Mouse (Mus musculus) intestine, embryonic 16.5 days (tissue): Measurements from ENCODE around the gene Nle1. TPM values are rescaled to one million over a fixed set of nuclear protein-coding genes. Genes with fewer than 3 reads are reported as not detected.
A peak's percentile ranks its signal among the peaks of the same experiment; 100 is the strongest.

ENCODE experiments used
- ATAC-seq: fragments of 200-750 bp; cut with Nextera tagmentation; 2 replicates; pipeline ENCODE4 v1.8.0; 2017; ENCODE audit warnings: moderate TSS enrichment, moderate library complexity
- H3K27ac ChIP-seq: fragments of 300-500 bp; sonication (generic); 2 replicates; pipeline ENCODE4 v1.5.1; 2014; ENCODE audit warnings: mild to moderate bottlenecking, low read length
- H3K27me3 ChIP-seq: fragments of 300-500 bp; sonication (generic); replicated peaks from 2 replicates; pipeline ENCODE4 v1.6.1; 2014; ENCODE audit warnings: low read length, control low read depth, mixed read lengths; ENCODE audit not compliant: control insufficient read depth, insufficient read depth
- H3K36me3 ChIP-seq: fragments of 300-500 bp; sonication (generic); 2 replicates; pipeline ENCODE4 v1.6.1; 2014; ENCODE audit warnings: low read length, control low read depth; ENCODE audit not compliant: control insufficient read depth, insufficient read depth
- H3K4me1 ChIP-seq: fragments of 300-500 bp; sonication (generic); 2 replicates; pipeline ENCODE4 v1.6.1; 2014; ENCODE audit warnings: low read length, control low read depth, mixed read lengths; ENCODE audit not compliant: control insufficient read depth, insufficient read depth
- H3K4me2 ChIP-seq: fragments of 300-500 bp; sonication (generic); 2 replicates; pipeline ENCODE4 v1.6.1; 2014; ENCODE audit warnings: low read depth, low read length, control low read depth
- H3K4me3 ChIP-seq: fragments of 300-500 bp; sonication (generic); 2 replicates; pipeline ENCODE4 v1.5.1; 2014; ENCODE audit warnings: mild to moderate bottlenecking, low read length
- H3K9ac ChIP-seq: fragments of 300-500 bp; sonication (generic); 2 replicates; pipeline ENCODE4 v1.6.1; 2014; ENCODE audit warnings: low read depth, low read length
- H3K9me3 ChIP-seq: fragments of 300-500 bp; sonication (generic); 2 replicates; pipeline ENCODE4 v1.6.1; 2016; ENCODE audit warnings: low read length, control low read depth; ENCODE audit not compliant: control insufficient read depth
- WGBS: fragments of 180-500 bp; shearing (Covaris S2); extraction: QIAGEN DNeasy Blood & Tissue Kit; methylation state at CpG from one replicate; pipeline ENCODE4 v1.1.7; 2014; 5-methylcytosine and 5-hydroxymethylcytosine counted together
- polyA plus RNA-seq: library from polyadenylated mRNA; unstranded; fragments of >200 nt; fragmentation: Nextera tagmentation; extraction: Ambion mirVana; gene quantifications from 2 replicates; pipeline ENCODE4 v1.2.1, GENCODE M21; 2015

Nle1 gene
- polyA plus RNA-seq: 25.8 and 31.2 TPM in 2 replicates

DNA sequence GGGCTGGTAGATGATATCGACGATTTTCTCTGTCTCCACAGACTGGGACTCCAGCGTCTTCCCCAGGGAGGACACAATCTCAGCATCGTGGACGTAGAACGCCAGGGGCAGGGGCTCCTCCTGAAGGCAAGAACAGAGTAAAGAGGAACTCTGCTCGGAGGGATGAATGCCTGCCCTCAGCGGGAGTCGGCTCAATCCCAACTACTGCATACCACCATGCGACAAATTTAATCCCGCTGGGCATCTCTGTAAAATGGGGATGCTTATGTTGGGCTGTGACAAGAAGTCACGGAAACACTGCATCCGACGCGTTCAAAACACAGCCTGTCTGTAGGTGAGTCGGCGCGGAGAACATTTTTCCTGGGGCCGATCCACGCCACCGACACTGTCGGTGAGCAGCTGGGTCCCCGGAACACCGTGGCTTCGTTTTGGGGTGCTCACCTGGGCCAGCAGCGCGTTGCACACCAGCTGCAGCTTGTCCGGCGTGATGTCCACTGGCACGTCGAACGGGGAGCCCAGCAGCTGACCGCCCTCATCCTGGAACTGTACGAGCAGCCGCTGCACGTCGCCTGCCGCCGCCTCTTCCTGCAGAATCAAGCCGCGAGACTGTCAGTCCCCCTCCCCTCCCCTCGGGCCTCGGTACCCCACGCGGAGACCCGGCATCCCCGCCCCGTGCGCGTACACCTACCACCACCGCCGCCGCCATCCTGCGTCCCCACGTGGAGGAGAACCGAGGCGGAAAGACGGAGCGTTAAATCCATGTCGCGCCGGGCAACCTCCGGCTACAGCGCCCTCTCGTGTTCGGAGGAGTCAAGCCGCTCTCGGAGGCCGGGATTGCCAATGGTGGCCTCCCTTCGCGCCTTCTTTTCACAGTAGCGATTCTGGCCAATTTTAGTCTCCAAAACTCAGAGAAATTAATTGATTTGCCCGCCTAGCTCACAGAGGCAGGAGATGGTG, at the start of gene Nle1:
Gene Nle1, minus strand, starts transcription at position 761 of the 957 bp plus-strand sequence.
- peak within 1 kb of the TSS; percentile 89 for H3K9ac ChIP-seq
- no peak within 1 kb of the TSS for H3K27ac ChIP-seq
- peak within 1 kb of the TSS; percentile 75 for H3K4me2 ChIP-seq
- peak within 1 kb of the TSS; percentile 82 for H3K4me3 ChIP-seq
- H3K4me1 ChIP-seq: peaks cover 4% of the 10 kb centered on the region
- H3K27me3 ChIP-seq: no peaks in the 10 kb centered on the region
- no peaks in the 10 kb centered on the region for H3K9me3 ChIP-seq
- peaks cover 8% of the 10 kb centered on the region; the same call in 1 of the 2 replicates for H3K36me3 ChIP-seq
- WGBS: 1% methylated on average over 73 of the region's 73 CpGs
- ATAC-seq: peak; percentile 79

DNA sequence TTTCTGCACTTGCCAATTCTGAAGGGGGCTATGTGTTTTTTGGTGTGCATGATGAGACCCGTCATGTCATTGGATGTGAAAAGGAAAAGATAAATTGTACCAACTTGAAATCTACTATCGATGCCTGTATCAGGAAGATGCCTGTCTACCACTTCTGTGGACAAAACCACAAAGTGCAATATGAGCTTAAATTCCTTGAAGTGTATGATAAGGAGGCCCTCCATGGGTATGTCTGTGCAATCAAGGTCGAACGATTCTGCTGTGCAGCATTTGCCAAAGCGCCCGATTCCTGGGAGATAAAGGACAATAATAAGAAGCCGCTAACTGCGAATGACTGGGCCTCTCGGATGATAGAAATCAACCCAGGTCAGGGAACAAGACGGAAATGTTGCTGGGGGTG, 48.7 kb upstream of the Nle1 start:
- Histone ChIP-seq H3K27ac (no peak overlapping the region), H3K27me3 (peaks cover 12% of the 10 kb centered on the region), H3K9ac (no peak overlapping the region), H3K4me1 (no peaks in the 10 kb centered on the region), H3K4me2 (no peak overlapping the region), H3K9me3 (no peaks in the 10 kb centered on the region), H3K36me3 (no peaks in the 10 kb centered on the region), H3K4me3 (no peak overlapping the region)
- WGBS: 70% methylated on average over 10 of the region's 10 CpGs
- no peak for ATAC-seq

DNA sequence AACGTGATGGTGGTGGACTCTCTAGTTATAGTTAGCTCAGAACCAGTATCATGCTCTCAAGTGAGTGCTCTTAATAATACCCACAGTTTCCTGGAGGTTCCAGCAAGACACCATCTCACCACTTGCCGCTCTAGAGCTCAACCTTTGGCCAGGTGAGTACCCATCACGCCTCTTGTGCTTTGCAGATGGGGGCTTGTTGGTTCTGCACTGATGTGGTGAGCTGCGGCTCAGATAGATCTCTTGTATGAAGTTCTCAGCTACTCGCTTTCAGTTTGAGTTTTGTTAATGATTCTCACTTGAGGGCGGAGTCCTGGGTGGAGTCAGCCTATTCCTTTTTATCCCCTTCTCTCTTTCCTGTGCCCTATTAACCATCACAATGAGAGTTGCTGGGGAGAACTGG, 46.4 kb upstream of the Nle1 start:
- Histone ChIP-seq H3K9me3 (no peaks in the 10 kb centered on the region), H3K4me1 (0 out of 2 replicates have a peak, but pooled peaks cover 3% of the 10 kb centered on the region), H3K36me3 (no peaks in the 10 kb centered on the region), H3K4me2 (no peak overlapping the region), H3K9ac (no peak overlapping the region), H3K27me3 (peaks cover 28% of the 10 kb centered on the region), H3K27ac (no peak overlapping the region), H3K4me3 (no peak overlapping the region)
- ATAC-seq: no peak
- 72% methylated on average over 6 of the region's 6 CpGs for WGBS

DNA sequence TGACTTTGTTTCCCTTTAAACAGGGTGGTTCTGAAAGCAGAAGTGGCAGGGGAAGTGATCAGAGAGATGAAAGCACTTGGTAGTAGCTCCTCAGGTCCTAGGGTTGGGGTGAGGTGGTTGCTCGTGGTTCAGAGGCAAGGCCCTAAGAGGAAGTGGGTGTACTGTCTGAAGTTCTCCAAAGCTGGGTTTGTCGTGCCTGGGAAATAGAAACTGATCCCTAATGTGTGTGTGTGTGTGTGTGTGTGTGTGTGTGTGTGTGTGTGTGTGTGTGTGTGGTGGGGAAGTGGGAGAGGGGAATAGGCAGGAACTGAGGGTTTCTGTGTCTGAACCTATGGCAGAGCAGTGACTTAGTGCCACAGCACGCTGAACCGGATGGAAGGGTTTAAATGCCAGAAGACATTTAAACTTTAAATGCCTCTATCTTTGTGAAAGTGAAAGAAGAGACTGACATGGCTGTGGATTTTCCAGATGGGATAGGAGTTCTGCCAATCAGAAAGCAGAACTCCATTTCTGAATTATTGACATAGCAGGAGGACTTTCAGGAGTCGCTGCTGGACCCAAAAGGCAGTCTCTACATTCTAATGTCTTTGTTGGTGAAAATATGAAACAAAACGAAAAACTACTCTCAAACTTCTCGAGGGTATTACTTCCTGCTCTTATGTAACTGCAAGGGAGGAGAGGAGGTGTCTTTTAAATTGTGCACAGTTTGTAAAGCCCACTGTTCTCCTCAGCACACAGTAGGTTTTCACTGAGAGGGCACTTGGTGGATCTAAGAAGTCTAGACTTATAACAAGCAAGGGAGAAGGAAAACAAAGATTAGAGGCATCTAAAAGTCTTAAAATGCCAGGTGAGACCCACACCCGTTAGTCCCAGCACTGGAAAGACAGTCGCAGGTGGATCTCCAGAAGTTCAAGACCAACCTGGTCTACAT, 44.7 kb upstream of the Nle1 start:
- Histone ChIP-seq H3K36me3 (no peaks in the 10 kb centered on the region), H3K4me2 (no peak overlapping the region), H3K4me1 (0 out of 2 replicates have a peak, but pooled peaks cover 3% of the 10 kb centered on the region), H3K27ac (no peak overlapping the region), H3K27me3 (peaks cover 28% of the 10 kb centered on the region), H3K9me3 (no peaks in the 10 kb centered on the region), H3K4me3 (peak overlapping the region; percentile 32; the same call in 1 of the 2 replicates), H3K9ac (no peak overlapping the region)
- no peak for ATAC-seq
- WGBS: 56% methylated on average over 9 of the region's 9 CpGs

DNA sequence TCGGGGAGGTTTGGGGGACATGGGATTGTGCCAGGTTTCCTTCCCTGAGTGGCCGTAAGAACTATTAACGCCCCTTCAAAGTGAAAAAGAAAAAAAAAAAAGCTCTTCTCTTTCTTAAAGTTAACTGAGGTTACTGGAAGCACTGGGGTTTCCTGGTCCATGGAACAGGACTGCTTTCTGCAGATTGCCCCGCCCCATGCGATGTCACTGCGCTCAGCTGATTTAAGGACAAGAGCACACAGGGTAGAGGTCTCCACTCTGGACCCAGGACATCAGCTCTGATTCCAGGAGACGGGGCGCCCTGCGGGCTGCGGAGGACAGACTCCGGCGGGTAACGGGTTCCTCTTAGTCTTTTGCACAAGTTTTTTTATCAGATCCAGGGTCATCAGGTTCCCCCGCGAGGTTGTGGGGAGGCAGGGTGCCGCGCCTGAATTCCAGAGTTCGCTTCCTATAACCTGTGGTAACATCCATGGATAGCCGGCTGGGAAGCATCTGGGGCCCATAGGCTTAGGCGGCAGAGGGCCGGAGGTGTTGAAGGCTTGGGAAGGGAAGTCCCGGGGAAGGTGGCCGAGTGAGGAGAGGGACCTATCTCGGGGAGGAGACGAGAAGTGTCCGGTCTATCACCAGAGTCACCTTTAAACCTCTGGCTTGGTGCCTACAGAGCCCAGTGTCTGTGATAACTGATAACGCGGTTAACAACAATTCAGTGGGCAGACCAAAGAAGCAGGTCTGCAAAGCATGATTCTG, 43.8 kb upstream of the Nle1 start:
- Histone ChIP-seq H3K4me1 (0 out of 2 replicates have a peak, but pooled peaks cover 3% of the 10 kb centered on the region), H3K27ac (no peak overlapping the region), H3K27me3 (peaks cover 28% of the 10 kb centered on the region), H3K9me3 (no peaks in the 10 kb centered on the region), H3K36me3 (no peaks in the 10 kb centered on the region), H3K9ac (no peak overlapping the region), H3K4me3 (peak overlapping the region; percentile 32), H3K4me2 (peak overlapping the region; percentile 31; the same call in 1 of the 2 replicates)
- no peak for ATAC-seq
- WGBS: 7% methylated on average over 28 of the region's 28 CpGs

DNA sequence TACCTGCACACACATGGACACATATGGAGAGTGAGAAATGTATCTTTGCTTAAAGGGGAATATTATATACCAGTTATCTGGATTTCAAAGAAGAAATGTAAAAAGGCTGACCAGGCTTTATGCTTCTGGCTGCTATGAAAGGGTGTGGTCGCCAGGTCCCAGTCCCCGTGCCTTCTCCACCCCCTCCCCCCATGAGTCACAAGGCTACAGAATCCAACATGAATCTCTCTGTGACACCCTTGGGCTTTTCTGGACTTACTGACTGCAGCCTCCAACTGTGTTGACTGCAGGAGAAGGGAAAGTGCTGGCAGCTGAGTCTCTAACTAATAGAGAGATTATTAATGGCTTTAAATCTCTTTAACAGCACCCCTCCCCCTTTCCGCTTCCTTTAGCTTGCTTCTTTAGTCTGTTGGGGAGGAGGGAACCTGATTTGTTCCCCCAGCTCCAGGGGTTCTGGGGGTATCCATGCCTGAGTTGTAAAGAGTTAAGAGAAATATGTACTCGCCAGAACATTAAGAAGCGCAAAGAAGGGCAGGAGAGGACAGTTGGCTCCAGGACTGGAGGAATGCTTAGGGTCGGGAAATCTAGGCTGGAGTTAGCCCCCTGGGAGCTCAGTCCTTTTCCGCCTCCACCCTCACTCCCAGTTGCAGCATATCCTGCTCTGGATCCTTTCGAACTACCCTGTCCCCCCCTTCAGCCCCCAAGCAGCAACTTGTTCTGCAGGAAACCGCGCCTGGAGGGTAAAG, 42.7 kb upstream of the Nle1 start, which contains the start of gene Slfn5:
Gene Slfn5, plus strand, starts transcription at position 614 of the 746 bp plus-strand sequence.
- peaks cover 28% of the 10 kb centered on the region for H3K27me3 ChIP-seq
- H3K27ac ChIP-seq: no peak within 1 kb of the TSS
- H3K4me1 ChIP-seq: 0 out of 2 replicates have a peak, but pooled peaks cover 3% of the 10 kb centered on the region
- no peak for ATAC-seq
- H3K9ac ChIP-seq: no peak within 1 kb of the TSS
- no peaks in the 10 kb centered on the region for H3K36me3 ChIP-seq
- 8% methylated on average over 10 of the region's 10 CpGs for WGBS
- H3K4me3 ChIP-seq: peak within 1 kb of the TSS; percentile 32
- no peaks in the 10 kb centered on the region for H3K9me3 ChIP-seq
- peak within 1 kb of the TSS; percentile 31; the same call in 1 of the 2 replicates for H3K4me2 ChIP-seq

DNA sequence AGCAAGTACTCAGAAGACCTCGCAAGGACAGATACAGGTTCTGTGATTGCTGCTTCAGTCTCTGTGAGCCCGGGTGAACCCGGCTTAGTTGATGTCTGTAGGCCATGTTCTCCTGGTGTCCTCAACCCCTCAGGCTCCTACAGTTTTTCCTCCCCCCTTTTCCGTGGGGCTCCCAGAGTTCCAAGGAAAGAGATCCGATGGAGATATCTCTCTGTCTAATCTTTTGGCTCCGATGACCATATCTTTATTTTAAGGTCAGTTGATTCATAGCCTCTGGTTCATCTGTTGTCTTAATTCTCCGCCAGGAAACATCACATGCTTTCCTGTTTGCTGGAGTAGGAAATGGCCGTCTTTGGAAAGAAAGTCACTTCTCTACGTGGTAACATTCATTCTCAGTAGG, 40.8 kb upstream of the Nle1 start:
- Histone ChIP-seq H3K27me3 (peaks cover 23% of the 10 kb centered on the region), H3K27ac (no peak overlapping the region)
- 82% methylated on average over 9 of the region's 9 CpGs for WGBS

DNA sequence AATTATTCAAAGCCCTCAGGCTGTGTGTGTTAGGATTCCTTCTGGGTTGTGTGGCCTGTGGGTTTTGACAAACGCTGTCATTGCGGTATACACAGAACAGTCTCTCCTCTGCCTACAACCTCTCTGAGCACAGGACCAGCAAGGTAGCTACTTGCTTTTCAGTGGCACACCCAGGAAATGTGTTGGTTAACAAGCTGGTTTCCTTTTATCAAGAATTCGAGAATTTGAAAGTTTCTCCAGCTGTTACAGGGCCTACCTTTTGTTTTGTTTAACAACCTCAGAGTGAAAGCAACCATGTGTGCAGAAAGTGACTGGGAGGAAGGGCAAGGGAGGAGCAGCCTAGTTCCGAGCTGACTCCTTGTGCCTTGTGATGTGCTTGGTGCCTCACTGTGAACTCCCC, 39.2 kb upstream of the Nle1 start:
- Histone ChIP-seq H3K4me1 (0 out of 2 replicates have a peak, but pooled peaks cover 3% of the 10 kb centered on the region), H3K27me3 (peaks cover 21% of the 10 kb centered on the region), H3K4me3 (no peak overlapping the region), H3K36me3 (no peaks in the 10 kb centered on the region), H3K27ac (no peak overlapping the region), H3K9ac (no peak overlapping the region), H3K4me2 (no peak overlapping the region), H3K9me3 (no peaks in the 10 kb centered on the region)
- 52% methylated on average over 4 of the region's 4 CpGs for WGBS
- ATAC-seq: no peak

More for the DNA sequence above, 40.8 kb upstream of the Nle1 start:
- Histone ChIP-seq H3K36me3 (no peaks in the 10 kb centered on the region), H3K9ac (no peak overlapping the region), H3K4me1 (0 out of 2 replicates have a peak, but pooled peaks cover 3% of the 10 kb centered on the region), H3K4me3 (no peak overlapping the region), H3K9me3 (no peaks in the 10 kb centered on the region), H3K4me2 (no peak overlapping the region)
- no peak for ATAC-seq
